Mouse (Mus musculus) forebrain, embryonic 10.5 days (tissue): ENCODE data around the gene Kmt2c. TPM values are rescaled to one million over a fixed set of nuclear protein-coding genes. Genes with fewer than 3 reads are reported as not detected.
A peak's percentile ranks its signal among the peaks of the same experiment; 100 is the strongest.
"Not testable (repeated sequence)": the region's sequence is repeated elsewhere in the genome, so short reads cannot be mapped to it uniquely, and the experiment has no call there.

ENCODE experiments used
- DNase-seq: peaks from one replicate; pipeline ENCODE4 v3.0.0-alpha.2; 2017; ENCODE audit warnings: low spot score; ENCODE audit errors: extremely low spot score
- H3K27ac ChIP-seq: fragments of 300-500 bp; sonication (generic); 2 replicates; pipeline ENCODE4 v1.5.1; 2016; ENCODE audit warnings: mild to moderate bottlenecking
- H3K27me3 ChIP-seq: fragments of 300-500 bp; sonication (generic); 2 replicates; pipeline ENCODE4 v1.6.1; 2016; ENCODE audit warnings: mild to moderate bottlenecking; ENCODE audit not compliant: poor library complexity, severe bottlenecking
- H3K36me3 ChIP-seq: fragments of 300-500 bp; sonication (generic); replicated peaks from 2 replicates; pipeline ENCODE4 v1.6.1; 2016; ENCODE audit warnings: mild to moderate bottlenecking, moderate library complexity
- H3K4me1 ChIP-seq: fragments of 300-500 bp; sonication (generic); 2 replicates; pipeline ENCODE4 v1.6.1; 2016
- H3K4me3 ChIP-seq: fragments of 300-500 bp; sonication (generic); 2 replicates; pipeline ENCODE4 v1.5.1; 2016; ENCODE audit warnings: mild to moderate bottlenecking, moderate library complexity
- H3K9me3 ChIP-seq: fragments of 300-500 bp; sonication (generic); 2 replicates; pipeline ENCODE4 v1.6.1; 2016; ENCODE audit warnings: mild to moderate bottlenecking, moderate library complexity
- WGBS: fragments of 180-500 bp; shearing (Covaris S2); methylation state at CpG from one replicate; pipeline ENCODE4 v1.1.7; 2016; 5-methylcytosine and 5-hydroxymethylcytosine counted together
- polyA plus RNA-seq: library from polyadenylated mRNA; unstranded; fragments of >200 nt; fragmentation: Nextera tagmentation; extraction: Ambion mirVana; gene quantifications from 2 replicates; pipeline ENCODE4 v1.2.1, GENCODE M21; 2016

Kmt2c gene
- polyA plus RNA-seq, 1 experiment from 2014 or later, result 12.0 TPM

DNA sequence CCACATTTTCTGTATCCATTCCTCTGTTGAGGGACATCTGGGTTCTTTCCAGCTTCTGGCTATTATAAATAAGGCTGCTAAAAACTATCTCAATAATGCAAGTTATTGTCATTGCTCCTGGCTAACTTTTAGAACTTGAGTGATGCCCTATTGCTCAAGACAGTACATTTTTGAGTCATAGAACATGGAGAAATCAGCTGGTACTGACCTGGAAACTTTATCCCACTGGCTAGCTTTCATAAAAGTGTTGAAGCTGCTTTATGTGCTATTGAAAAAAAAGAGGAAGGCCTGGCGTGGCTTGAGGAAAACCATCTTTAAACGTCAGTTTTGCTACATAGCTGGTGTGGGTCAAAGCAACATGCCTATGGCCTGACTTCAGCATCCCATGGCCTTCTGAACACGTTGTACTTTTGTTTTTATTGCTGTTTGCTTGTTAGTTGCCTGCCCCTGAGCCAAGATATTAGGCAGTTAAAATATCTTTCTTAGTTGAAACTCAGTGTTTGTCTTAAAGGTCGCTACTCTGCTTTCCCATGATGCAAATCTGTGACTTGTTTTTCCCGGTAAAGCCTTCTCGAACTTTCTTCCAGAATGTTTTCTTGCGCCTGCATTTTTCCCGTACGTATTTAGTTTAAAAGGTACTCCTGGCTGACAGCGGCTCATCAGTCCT, 252.6 kb downstream of the Kmt2c start:
- no peaks in the 10 kb centered on the region for H3K27me3 ChIP-seq
- no peak for DNase-seq
- H3K9me3 ChIP-seq, result no peaks in the 10 kb centered on the region
- no peak overlapping the region for H3K4me3 ChIP-seq
- H3K27ac ChIP-seq, result no peak overlapping the region
- H3K36me3 ChIP-seq, result peaks cover 19% of the 10 kb centered on the region
- no peaks in the 10 kb centered on the region for H3K4me1 ChIP-seq
- WGBS, result 92% methylated on average over 10 of the region's 10 CpGs

DNA sequence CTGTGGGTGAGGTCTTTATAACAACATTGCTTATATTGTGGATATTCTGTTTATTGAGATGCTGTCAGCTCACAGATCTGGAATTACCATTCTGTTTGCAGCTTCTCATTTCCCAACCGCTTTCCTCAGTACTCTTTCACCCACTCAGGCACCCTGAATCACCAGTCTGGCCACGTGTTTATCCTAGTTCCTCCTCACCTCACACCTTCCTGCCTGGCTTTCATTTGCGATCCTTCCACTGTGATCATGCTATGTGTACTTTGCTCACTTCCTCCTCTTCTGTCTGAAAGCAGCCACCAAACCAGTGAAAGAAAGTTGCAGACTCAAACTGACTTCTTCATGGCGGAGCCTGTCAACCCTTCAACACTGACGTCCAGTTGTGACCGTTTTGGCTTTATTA, 255.5 kb downstream of the Kmt2c start:
- no peak overlapping the region for H3K4me3 ChIP-seq
- no peaks in the 10 kb centered on the region for H3K27me3 ChIP-seq
- peaks cover 7% of the 10 kb centered on the region for H3K36me3 ChIP-seq
- H3K27ac ChIP-seq, result no peak overlapping the region
- no peak for DNase-seq
- no peaks in the 10 kb centered on the region for H3K4me1 ChIP-seq
- 92% methylated on average over 6 of the region's 6 CpGs for WGBS
- no peaks in the 10 kb centered on the region for H3K9me3 ChIP-seq

DNA sequence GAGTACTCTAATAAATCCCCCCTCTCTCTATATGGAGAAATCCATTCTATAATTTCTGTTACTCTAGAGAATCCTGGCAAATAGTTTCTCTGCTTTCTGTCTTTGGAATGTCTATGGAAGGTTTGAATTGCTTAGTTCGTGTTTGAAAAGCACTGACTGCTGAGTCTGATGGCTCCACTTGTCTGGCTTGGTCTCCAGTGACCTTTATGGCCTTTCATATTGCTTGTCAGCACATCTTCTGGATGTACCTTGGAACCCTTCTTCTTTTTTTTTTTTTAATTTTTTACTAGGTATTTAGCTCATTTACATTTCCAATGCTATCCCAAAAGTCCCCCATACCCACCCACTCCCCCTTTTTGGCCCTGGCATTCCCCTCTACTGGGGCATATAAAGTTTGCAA, 274.2 kb downstream of the Kmt2c start:
- not testable (repeated sequence) for H3K9me3 ChIP-seq, H3K27me3 ChIP-seq, H3K27ac ChIP-seq, DNase-seq
- H3K36me3 ChIP-seq, result peaks cover 28% of the 10 kb centered on the region
- peak overlapping the region; percentile 79; the same call in 1 of the 2 replicates for H3K4me3 ChIP-seq
- peaks cover 14% of the 10 kb centered on the region for H3K4me1 ChIP-seq
- WGBS, result 97% methylated on average over 1 of the region's 1 CpGs

DNA sequence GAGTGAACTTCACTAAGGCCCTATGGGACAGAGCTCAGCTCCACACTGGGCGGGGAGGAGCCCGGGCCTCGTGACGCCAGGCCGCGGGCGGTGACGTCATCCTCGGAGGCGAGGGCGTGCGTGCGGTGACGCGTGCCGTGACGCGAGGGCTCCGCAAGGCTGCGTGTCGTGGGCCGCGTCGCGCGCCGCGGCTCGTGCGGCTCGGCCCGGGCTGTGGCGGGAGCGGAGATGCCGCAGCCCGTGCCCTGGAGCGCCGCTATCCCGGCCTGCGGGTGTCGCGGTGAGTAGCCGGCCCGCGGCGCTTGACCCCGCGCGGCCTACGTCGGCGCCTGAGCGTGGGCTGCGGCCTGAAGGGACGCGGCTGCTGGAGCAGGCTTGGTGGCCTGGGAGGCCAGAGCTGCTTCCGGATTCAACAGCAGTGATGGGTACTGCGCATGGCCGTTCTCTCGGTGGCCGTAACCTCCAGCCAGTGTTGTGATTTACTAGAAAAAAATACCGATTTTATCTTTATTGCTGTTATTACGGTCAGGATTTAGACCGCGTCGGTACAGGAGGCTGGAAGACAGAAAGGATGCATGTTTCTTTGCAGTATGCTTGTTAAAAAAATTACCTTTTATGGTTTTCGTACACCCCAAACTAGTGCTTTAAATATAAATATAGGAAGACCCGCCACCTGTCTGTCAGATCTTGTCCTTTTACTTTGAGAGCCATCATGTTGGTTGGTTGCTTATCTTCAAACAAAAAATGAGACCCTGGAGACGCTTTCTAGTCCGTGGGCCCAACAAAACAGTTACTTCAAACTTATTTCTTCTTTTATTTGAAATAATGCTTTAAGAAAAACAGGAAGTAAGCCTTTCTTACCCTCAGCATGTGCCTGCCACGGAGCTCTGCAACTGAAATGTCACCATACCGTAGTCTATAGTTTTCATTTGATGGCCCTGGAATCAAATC, 275.6 kb downstream of the Kmt2c start, which contains the start of gene E130116L18Rik:
Gene E130116L18Rik (minus strand): TSS at position 402 of the 951 bp plus-strand sequence.
- Histone ChIP-seq H3K4me1 (peaks cover 14% of the 10 kb centered on the region), H3K27ac (peak within 1 kb of the TSS; percentile 94), H3K4me3 (peak within 1 kb of the TSS; percentile 79), H3K9me3 (no peaks in the 10 kb centered on the region), H3K27me3 (no peaks in the 10 kb centered on the region), H3K36me3 (peaks cover 18% of the 10 kb centered on the region)
- 6% methylated on average over 72 of the region's 72 CpGs for WGBS
- DNase-seq, result peak; percentile 83

Other genes starting within 250 kb of the Kmt2c start
- gene Cct8l1, start 17.3 kb upstream of the Kmt2c start, polyA plus RNA-seq, result not detected in 2 replicates
- gene Xrcc2, start 207.0 kb upstream of the Kmt2c start, polyA plus RNA-seq, result 20.7 and 22.7 TPM in 2 replicates